Mouse (Mus musculus): ENCODE measurements around the gene Dus3l.

Dus3l gene

DNA sequence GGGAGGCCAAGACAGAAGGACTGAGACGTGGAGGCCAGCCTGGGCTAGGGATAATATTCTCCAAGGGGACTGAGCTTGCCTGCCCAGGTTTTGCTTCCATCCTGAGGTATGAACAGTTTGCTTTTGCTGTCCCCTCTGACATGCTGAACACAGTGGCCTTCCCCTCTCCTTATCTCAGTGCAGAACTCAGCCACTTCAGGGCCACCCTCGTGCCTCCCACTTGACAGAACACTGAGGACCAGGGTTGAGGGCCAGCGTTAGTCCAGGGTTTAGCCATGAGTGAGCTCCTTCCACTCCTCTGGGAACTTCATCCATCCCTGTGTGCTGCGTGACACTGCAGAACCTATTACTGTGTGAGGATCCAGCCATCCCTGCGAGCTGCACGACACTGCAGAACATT is 24.7 kb downstream of the Dus3l start:
- DNase-seq (ENCODE audit: extremely low read depth, low read depth) = no peak

DNA sequence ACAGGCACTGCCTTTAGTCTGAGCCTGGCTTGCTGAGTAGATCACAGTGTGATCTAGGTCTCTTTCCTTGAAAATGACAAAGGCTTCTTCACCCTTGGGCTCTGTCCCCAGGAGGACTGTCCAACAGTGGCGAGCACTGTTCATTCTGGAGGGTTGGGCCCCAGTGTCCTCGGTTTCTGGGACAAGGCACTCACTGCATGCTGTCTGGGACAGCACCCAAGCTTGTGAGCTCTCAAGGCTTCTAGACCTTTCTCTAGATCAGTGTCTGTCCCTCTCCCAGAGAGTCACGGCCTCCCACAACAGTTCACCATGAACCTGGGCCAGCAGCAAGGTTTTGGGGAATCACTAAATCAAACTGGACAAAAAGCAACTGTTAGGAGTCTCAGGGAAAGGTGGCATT is 28.0 kb downstream of the Dus3l start:
- no peak for DNase-seq (ENCODE audit: extremely low read depth, low read depth)

GRCm38 (mm10) chr17:56793614-56794319 is 29.2 kb downstream of the Dus3l start:
- no peak for DNase-seq (ENCODE audit: extremely low read depth, low read depth)

DNA sequence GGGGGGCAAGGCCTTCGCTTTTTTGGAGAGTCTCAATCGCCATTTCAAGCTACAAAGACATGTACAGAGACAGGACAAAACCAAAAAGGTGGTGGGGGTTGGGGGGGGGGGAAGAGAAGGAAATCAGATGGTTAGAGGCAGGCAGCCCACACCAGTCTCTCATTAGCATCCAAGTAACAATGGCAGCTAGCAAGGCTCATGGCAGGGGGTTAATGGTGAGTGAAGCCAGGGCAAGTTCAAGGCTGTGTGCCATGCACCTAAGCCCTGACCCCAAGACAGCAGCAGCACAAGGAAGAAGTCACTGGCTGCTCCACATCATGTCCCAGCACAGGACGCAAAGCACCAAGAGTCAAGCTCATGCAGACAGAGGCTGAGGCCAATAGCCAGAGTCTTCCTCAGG is 34.7 kb downstream of the Dus3l start:
- DNase-seq (ENCODE audit: extremely low read depth, low read depth) = no peak

DNA sequence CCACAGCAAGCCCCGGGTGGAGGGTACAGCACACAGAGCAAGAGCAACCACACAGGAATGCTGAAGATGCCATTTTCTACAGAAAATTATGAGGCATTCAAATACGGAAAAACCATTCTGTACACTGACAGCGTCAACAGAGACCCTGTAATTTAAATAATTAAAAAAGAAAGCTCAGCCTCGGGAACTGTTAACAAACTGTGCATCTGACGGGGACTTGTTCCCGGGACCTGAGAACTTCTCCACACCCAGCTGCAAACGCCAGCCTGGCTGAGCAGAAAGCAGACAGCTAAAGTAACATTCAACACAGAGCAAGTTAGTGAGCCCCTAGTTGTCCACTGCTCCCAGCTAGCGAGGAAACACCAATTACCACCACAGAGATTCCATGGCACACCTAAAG is 37.5 kb downstream of the Dus3l start:
- no peak for DNase-seq (ENCODE audit: extremely low read depth, low read depth)

GRCm38 (mm10) chr17:56804952-56805351 is 40.4 kb downstream of the Dus3l start:
- DNase-seq (ENCODE audit: extremely low read depth, low read depth) = no peak

- no peak for DNase-seq (ENCODE audit: extremely low read depth, low read depth)
Observed at GRCm38 (mm10) chr17:56805784-56806183, 41.2 kb downstream of the Dus3l start.

- no peak for DNase-seq (ENCODE audit: extremely low read depth, low read depth)
Observed at GRCm38 (mm10) chr17:56808518-56808917, 44.0 kb downstream of the Dus3l start.

GRCm38 (mm10) chr17:56810245-56810644 is 45.7 kb downstream of the Dus3l start:
- DNase-seq (ENCODE audit: extremely low read depth, low read depth) = no peak

DNA sequence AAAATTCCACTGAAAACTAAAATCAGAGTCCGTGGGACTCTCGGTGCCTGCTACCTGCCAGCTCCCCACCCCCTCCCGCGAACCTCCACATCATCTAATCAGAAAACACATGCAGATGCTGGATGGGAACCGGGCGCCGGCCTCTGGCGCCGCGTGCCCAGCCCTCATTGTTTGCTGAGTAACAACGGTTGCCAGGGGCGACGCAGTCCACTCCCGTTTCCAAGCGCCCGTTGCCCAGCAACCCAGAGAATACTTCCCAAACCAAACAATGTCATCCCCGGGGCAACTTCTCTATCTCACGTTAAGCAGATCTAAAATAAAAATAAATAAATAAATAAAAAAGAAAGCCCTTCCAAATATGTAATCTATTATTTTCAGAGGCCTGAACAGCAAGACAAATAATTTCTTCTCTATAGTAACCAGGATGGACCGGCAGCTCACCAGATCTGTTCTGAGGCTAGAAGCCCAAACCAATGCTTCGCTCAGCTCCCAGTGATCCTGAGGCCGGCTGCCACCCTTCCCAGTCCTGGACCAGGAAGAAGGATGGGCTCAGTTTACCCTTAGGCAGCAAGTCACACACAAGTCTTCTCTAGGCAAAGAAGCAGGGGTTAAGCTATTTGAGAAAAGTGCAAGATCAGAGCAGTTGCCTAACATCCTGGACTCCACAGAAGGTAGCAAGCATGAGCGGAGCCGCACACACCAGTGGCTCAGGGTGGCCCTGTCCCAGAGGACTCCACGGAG is 49.9 kb downstream of the Dus3l start:
- DNase-seq (ENCODE audit: extremely low read depth, low read depth) = no peak

DNA sequence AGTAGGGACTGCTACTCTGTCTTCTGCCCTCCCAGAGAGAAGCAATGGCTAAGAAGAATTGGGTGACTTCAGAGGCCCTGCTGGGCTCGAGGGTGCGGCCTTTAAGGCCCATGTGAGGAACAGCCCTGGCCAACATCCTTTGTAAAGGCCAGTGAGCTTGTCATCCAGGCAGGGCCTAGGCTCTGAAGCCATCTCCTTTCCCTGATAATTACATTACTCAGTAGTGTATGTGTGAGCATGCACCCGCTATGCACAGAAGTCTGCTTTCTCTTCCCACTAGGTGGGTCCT is 50.4 kb downstream of the Dus3l start:
- DNase-seq (ENCODE audit: extremely low read depth, low read depth) = no peak

GRCm38 (mm10) chr17:56818067-56818636 is 53.6 kb downstream of the Dus3l start:
- no peak for DNase-seq (ENCODE audit: extremely low read depth, low read depth)

- DNase-seq (ENCODE audit: extremely low read depth, low read depth) = no peak
Observed at GRCm38 (mm10) chr17:56819032-56819545, 54.5 kb downstream of the Dus3l start.
